Mouse (Mus musculus): ENCODE measurements around the gene Rin1.

Gene Rin1

GRCm38 (mm10) chr19:5041588-5041987, 8.7 kb upstream of the Rin1 start:
- in situ Hi-C loops (cut with MboI, MseI) = no loop called here

GRCm38 (mm10) chr19:5045531-5045930, 4.8 kb upstream of the Rin1 start:
- in situ Hi-C loops (cut with MboI, MseI) = no loop called here

- in situ Hi-C loops (cut with MboI, MseI) = no loop called here
Measured at GRCm38 (mm10) chr19:5048138-5049056, 1.9 kb upstream of the Rin1 start.

GRCm38 (mm10) chr19:5049325-5049724, 956 bp upstream of the Rin1 start:
- in situ Hi-C loops (cut with MboI, MseI) = no loop called here

GRCm38 (mm10) chr19:5051031-5051430, 750 bp downstream of the Rin1 start:
- in situ Hi-C loops (cut with MboI, MseI) = no loop called here

- in situ Hi-C loops (cut with MboI, MseI) = no loop called here
Measured at GRCm38 (mm10) chr19:5051515-5051914, 1.2 kb downstream of the Rin1 start.

- in situ Hi-C loops (cut with MboI, MseI) = no loop called here
Measured at GRCm38 (mm10) chr19:5052166-5052822, 2.0 kb downstream of the Rin1 start.

GRCm38 (mm10) chr19:5052853-5053252, 2.6 kb downstream of the Rin1 start:
- in situ Hi-C loops (cut with MboI, MseI) = no loop called here

- in situ Hi-C loops (cut with MboI, MseI) = no loop called here
Measured at GRCm38 (mm10) chr19:5053909-5054308, 3.6 kb downstream of the Rin1 start.

GRCm38 (mm10) chr19:5056251-5056650, 6.0 kb downstream of the Rin1 start:
- in situ Hi-C loops (cut with MboI, MseI) = no loop called here

GRCm38 (mm10) chr19:5057876-5058775, 7.8 kb downstream of the Rin1 start:
- in situ Hi-C loops (cut with MboI, MseI) = no loop called here

GRCm38 (mm10) chr19:5058801-5059771, 8.8 kb downstream of the Rin1 start:
- in situ Hi-C loops (cut with MboI, MseI) = no loop called here

GRCm38 (mm10) chr19:5060365-5061330, 10.4 kb downstream of the Rin1 start:
- in situ Hi-C loops (cut with MboI, MseI) = no loop called here

- in situ Hi-C loops (cut with MboI, MseI) = no loop called here
Measured at GRCm38 (mm10) chr19:5062041-5062440, 11.8 kb downstream of the Rin1 start.

- in situ Hi-C loops (cut with MboI, MseI) = no loop called here
Measured at GRCm38 (mm10) chr19:5062446-5062845, 12.2 kb downstream of the Rin1 start.

- in situ Hi-C loops (cut with MboI, MseI) = no loop called here
Measured at GRCm38 (mm10) chr19:5065104-5065503, 14.8 kb downstream of the Rin1 start.

- in situ Hi-C loops (cut with MboI, MseI) = no loop called here
Measured at GRCm38 (mm10) chr19:5067040-5067799, 16.9 kb downstream of the Rin1 start.

GRCm38 (mm10) chr19:5067867-5068569, 17.7 kb downstream of the Rin1 start, which contains the start of gene Cd248:
TSS of gene Cd248 (plus strand) at chr19:5068078.
- in situ Hi-C loops (cut with MboI, MseI) = no loop called here
